Mouse (Mus musculus) heart, adult 2 months (tissue): ENCODE results near the gene Clk1.

Experiments used
- CTCF ChIP-seq: fragments of 200-600 bp; IDR thresholded peaks from 2 replicates; pipeline ENCODE4 v1.8.1; 2022; ENCODE audit warnings: antibody characterized with exemption, mild to moderate bottlenecking, moderate library complexity
- POLR2A ChIP-seq: fragments of 200-500 bp; IDR thresholded peaks from 2 replicates; pipeline ENCODE4 v1.6.1; 2011; ENCODE audit warnings: mild to moderate bottlenecking, low read depth, low read length, control low read depth; ENCODE audit not compliant: insufficient read depth

DNA sequence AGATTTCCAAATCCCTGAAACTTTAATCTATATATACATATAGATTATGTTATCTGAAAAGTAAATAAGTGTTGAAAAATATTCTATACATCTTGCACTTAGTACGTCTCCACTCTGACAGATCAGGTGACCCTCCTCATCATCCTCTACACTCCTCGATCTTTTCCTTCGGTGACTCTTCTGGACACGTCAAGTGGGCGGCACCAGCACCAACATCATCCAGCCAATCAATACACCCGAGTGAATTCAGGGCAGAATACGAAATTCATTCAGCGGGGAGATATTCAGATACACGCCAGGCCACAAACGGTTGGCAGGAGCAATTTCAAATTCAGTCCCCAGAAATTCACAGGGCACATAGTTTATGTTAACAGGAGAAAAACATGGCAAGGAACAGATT is 3.8 kb downstream of the Clk1 start:
- TF ChIP-seq CTCF = no peak
- no peak for TF ChIP-seq POLR2A
